Mouse (Mus musculus) kidney, postnatal 10 days (tissue): ENCODE measurements at regions not wholly inside any gene's neighbourhood (a gene's known extent, or its start where the extent isn't known, plus 50 kb on each side); places are given as distances from the start of the nearest gene placed in this dataset.
A peak's percentile ranks its signal among the peaks of the same experiment; 100 is the strongest.

ENCODE experiments used
- DNase-seq: peaks from one replicate; pipeline ENCODE4 v3.0.0; 2021; ENCODE audit warnings: mixed read lengths

- no peak for DNase-seq
Measured at GRCm38 (mm10) chr1:184454381-184454780, 278.0 kb downstream of the Hlx start.

GRCm38 (mm10) chr1:184453673-184454072 lies 278.7 kb downstream of the Hlx start:
- no peak for DNase-seq

DNA sequence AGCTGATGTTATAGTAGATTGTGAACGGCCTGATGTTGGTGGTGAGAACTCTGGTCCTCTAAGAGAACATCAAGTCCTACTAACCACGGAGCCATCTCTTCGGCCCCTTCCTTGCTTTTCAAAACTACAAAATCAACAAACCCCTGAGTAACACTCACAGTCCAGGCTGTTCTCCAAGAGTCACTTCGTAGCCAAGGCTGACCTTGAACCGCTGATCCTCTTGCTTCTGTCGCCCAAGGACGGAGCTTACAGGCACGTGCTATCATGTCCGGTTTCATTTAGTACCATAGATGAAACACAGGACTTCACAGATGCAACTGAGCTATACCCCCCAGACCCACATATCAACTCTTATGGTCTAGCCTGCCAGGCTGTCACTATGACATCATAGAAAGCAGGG lies 279.4 kb downstream of the Hlx start:
- no peak for DNase-seq

DNA sequence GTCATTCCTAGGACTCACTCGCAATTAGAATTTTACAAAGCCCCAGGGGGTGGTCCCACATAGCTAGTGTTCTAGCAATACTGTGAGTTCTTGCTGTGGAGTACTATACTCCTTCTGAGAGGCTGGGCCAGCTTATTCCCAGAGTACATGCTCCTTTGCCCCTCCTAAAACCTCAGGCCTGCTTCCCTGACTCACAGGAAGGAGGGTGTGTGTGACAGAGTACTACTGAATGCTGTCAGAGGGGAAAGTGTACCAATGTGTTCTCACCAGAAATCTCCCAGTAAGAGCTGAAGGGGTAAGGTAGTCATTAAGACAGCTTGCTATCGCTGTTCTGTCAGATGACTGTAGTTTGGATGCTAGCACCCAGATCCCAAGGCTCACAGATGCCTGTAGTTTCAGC lies 280.7 kb downstream of the Hlx start:
- DNase-seq = no peak

DNA sequence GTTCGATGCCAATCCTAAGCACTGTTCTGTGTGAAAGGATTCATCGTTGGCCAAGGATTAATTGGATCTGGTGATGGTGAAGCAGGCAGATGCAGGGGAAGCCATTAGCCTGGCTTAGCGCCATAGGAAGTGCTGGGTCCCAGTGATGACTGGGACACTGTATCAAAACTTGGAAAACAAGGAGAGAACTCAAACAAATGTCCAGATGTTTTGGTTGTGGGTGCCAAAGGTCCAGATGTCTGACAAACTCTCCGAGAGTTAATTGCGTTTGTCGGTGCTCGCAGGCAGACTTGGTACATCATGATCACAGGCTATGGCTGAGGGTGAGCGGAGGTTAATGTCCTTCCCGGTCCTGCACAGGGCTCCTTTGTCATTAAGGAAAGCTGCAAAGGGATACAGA lies 283.4 kb downstream of the Hlx start:
- DNase-seq = peak; percentile 13

- DNase-seq = peak; percentile 86
Measured at GRCm38 (mm10) chr1:184447911-184448310, 284.5 kb downstream of the Hlx start.

- DNase-seq = no peak
Measured at GRCm38 (mm10) chr1:184447161-184447667, 285.2 kb downstream of the Hlx start.

DNA sequence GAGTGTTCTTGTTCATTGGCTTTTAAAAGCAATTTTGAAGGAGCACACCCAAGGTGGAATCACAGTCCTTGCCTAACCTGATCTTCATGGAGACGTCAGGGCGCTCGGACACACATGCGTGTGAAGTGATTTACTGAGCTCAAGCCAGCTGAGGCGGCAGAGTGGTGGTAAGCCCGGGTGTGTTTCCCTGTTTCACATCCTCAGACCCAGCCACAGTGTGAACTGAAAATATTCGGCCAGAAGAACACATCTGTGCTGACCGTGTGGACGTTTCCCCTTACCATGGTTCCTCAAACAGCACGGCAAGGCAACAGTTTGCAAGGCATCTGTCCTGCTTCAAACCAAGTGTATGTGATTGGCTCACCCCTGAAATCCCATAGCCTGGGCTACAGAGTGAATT lies 288.2 kb downstream of the Hlx start:
- no peak for DNase-seq

- DNase-seq = no peak
Measured at GRCm38 (mm10) chr1:184442701-184443100, 289.7 kb downstream of the Hlx start.

GRCm38 (mm10) chr1:184441005-184441557 lies 291.3 kb downstream of the Hlx start:
- DNase-seq = peak; percentile 31

GRCm38 (mm10) chr1:184439506-184439905 lies 292.9 kb downstream of the Hlx start:
- DNase-seq = peak; percentile 23

DNA sequence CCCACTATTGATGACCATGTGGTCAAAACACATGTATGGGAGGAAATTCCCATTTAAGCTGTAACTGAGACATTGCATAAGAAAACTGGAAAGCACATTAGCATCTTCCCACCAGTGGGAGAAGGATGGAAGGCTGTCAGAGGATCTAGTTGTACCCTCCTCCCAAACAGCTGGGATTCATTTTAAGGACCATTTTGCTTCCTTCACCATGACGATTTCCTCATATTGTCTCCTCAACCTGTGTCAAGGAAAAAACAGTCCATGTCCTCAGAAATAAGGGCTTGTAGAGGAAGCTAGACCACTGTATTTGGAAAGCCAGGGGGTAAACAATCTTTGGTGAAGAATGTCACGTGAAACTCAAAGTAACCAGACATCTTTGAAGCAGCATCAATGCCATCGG lies 296.0 kb downstream of the Hlx start:
- no peak for DNase-seq

DNA sequence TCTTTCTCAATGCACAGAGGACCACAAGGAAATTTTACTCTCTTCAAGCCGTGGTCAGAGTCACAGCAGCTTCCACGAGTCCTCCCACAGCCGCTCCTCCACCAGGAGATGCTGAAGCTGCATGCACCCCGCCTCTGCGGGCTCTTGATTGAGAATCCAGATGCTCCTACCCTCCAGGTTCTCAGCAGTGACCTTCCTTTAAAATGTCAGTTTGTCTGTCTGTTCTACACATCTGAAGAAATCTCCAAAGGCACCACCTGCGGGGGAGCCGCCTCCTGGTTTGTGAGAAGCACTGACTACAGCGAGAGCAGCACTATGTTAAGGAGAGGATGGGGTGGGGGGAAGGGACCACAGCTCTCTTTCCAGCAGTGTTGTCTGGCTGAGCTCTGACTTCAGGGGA lies 303.8 kb downstream of the Hlx start:
- no peak for DNase-seq

- peak; percentile 16 for DNase-seq
Measured at GRCm38 (mm10) chr1:184428035-184428434, 304.4 kb downstream of the Hlx start.

DNA sequence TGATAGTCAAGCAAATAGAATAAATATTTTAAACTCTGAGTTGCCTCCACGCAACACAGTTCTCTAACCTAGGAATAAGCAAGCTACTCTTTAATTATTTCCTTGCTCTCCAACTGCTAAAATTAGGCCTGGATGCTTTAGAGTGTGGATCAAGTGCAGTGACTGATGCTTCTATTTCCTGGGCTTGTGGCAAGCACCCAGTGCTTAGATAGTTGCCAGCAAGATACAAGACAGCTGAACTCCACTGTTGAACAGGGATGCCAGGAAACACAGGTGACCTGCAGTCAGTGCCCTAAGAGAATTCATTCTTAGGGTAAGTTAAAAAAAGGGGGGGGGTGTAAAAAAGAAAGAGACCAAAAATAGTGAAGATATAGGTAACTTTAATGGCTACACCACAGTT lies 306.7 kb downstream of the Hlx start:
- no peak for DNase-seq

DNA sequence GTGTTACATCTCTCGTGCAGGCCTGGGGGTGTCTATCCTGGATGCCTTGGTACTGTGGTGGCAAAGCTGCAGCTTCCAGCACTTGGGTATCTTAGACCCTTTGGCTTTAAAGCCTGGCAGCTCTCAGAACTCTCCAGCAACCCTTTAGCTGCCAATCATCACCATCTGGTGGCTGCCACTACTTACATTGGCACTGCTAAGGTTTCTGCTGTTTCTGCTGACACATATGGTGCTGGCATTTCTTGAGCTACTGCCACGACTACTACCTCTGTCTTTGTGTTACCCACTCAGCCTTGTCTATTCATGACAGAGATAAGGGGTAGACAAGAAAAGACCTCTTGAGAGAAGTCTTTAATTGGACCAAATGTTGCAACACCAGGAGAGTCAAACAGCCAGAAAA lies 308.4 kb downstream of the Hlx start:
- no peak for DNase-seq

- DNase-seq = no peak
Measured at GRCm38 (mm10) chr1:184412596-184412995, 319.8 kb downstream of the Hlx start.

DNA sequence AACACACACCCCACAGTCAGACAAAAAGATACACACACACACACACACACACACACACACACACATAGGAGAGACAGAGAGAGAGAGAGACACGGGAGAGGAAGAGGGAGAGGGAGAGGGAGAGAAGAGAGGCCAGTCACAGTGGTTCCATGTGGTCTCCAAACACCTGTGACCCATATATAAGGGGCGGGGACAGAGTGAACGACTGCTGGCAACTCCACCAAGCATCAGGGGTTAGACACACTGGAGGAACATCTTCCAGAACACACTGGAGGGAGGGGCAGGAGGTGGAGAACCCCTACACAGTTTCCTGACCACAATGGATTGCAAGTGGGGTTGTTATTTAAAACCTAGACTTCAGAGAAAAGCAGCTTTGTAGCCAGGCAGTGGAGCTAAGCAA lies 321.4 kb downstream of the Hlx start:
- DNase-seq = no peak

DNA sequence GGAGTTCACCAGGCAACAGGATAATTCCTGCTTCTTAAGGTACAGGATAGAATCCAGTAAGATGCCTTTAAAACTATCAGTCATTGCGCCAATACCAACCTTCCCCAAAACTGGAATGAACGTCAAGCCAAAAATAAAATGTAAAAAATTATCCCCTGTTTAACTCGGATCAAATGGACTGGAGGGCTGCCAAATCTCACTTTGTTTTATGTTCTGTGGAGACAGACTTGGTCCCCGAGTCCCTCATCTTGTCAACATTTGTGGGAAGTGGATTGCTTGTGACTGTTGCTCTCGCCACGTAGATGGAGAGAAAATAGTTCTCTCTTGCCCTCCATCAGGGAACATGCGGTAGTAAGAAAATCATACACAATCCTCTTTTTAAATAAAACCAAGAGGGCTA lies 322.4 kb downstream of the Hlx start:
- DNase-seq = peak; percentile 22

DNA sequence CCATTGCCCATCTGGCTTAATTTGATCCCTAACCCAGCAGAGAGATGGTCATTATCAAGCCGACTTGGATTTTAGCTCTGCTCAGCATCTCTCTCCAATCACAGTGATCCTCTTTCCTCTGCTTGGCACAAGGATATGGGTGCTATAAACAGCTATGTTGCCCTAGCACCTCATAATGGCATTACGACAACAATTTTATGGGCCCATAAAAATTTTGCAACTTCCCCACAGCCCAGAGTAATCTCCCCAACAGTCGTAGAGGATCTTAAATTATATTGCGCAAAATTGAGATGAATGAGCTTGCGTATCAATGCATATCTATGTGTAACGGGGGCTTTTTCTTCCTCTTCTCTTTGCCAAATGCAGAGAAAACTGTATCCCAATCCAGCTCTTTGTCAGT lies 329.4 kb downstream of the Hlx start:
- no peak for DNase-seq

- DNase-seq = peak; percentile 74
Measured at GRCm38 (mm10) chr1:184395215-184395614, 337.2 kb downstream of the Hlx start.

DNA sequence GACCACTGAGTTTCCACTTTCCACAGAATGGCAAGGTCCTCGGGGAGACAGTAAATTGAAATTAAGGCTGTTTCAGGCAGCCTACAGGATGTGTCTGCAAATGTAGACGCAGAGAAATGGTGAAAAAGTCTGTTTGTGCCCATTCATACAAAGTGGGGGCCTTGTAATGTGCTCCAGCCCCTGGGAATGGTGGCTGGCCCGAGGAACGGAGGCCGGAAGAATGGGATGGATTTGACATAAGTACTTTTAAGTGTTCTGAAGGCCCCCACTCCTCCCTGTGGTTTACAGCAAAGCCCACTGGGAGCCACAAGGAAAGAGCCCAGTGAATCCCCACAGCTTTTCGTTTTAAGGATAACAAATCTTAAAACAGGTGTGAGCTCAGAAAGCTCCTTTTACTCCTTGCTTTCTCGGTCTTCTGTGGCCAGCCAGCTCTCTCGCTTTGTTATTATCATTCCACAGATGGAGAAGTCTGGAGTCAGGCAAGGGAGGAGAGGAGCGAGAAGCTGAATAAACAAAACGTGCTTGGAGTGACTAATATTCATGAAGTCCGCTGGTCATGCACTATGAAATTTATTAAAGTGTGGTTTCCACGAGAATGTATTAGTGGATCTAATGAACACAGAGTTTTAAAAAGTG lies 337.7 kb downstream of the Hlx start:
- DNase-seq = no peak

GRCm38 (mm10) chr1:184384088-184384823 lies 348.2 kb downstream of the Hlx start:
- DNase-seq = no peak

- no peak for DNase-seq
Measured at GRCm38 (mm10) chr1:184378665-184379064, 344.6 kb upstream of the 1700056E22Rik start.
